Mouse (Mus musculus) stomach, postnatal 0 days (tissue): ENCODE data around the gene Ncmap.

Experiments
- CTCF ChIP-seq: IDR thresholded peaks from 2 replicates; pipeline ENCODE4 v1.5.1; 2016; ENCODE audit warnings: antibody characterized with exemption, low read depth, mild to moderate bottlenecking, moderate library complexity
- EP300 ChIP-seq: optimal IDR thresholded peaks from 2 replicates; pipeline ENCODE3; 2016; ENCODE audit warnings: antibody characterized with exemption

DNA sequence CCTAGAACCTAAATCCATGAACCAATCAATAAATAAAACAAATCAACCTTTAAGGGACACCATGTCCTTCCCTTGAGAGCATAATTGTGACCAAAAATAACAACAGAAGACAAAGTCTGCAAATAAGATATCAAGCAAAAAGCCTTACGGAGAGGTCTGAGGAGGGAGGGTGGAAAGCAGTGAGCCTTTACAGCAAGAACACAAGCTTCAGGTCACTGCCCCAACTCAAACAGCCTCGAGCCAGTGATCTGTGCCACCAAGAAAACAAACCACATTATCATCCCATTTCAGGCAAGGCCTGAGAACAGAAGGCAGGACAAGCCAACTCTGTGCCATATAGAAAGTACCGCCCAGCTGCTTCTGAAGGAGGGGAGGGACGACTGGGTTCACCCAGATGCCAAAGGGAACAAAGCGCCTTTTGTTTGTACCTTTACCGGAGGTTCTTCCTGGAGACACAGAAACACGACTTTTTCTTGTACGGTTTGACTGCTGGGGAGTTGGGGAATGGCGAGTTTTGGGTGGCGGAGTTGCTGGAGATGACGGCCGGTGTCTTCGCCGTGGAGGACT is 60.6 kb downstream of the Ncmap start:
- TF ChIP-seq CTCF (no peak), EP300 (no peak)
